Mouse (Mus musculus) brain, embryonic 14.5 days (tissue): Measurements from ENCODE around the gene Shcbp1l.

ENCODE experiments used
- CTCF ChIP-seq: fragments of 200-500 bp; IDR thresholded peaks from 2 replicates; pipeline ENCODE4 v1.5.1; 2012; ENCODE audit warnings: inconsistent platforms, mild to moderate bottlenecking, moderate library complexity, borderline replicate concordance; ENCODE audit not compliant: insufficient read depth, insufficient read length; ENCODE audit errors: extremely low read depth
- POLR2A ChIP-seq: fragments of 200-500 bp; IDR thresholded peaks from 2 replicates; pipeline ENCODE4 v1.6.1; 2012; ENCODE audit warnings: mild to moderate bottlenecking, inconsistent platforms, borderline replicate concordance; ENCODE audit not compliant: poor library complexity, insufficient read depth, insufficient read length, severe bottlenecking; ENCODE audit errors: extremely low read depth

GRCm38 (mm10) chr1:153500030-153500429, 75.1 kb downstream of the Shcbp1l start:
- TF ChIP-seq CTCF (no peak), POLR2A (no peak)
